Mouse (Mus musculus) neural tube, embryonic 14.5 days (tissue): ENCODE measurements around the gene Rhbg. TPM values are rescaled to one million over a fixed set of nuclear protein-coding genes. Genes with fewer than 3 reads are reported as not detected.

Experiments used
- ATAC-seq: fragments of 200-750 bp; cut with Nextera tagmentation; 2 replicates; pipeline ENCODE4 v1.8.0; 2017; ENCODE audit warnings: low read depth, mild to moderate bottlenecking, moderate TSS enrichment, moderate library complexity
- H3K27ac ChIP-seq: fragments of 300-500 bp; sonication (generic); 2 replicates; pipeline ENCODE4 v1.5.1; 2014; ENCODE audit warnings: low read depth, mild to moderate bottlenecking, control low read depth, low read length, moderate library complexity, mixed read lengths
- H3K27me3 ChIP-seq: fragments of 300-500 bp; sonication (generic); 2 replicates; pipeline ENCODE4 v1.6.1; 2014; ENCODE audit warnings: low read length; ENCODE audit not compliant: control insufficient read depth, insufficient read depth
- H3K36me3 ChIP-seq: fragments of 300-500 bp; sonication (generic); 2 replicates; pipeline ENCODE4 v1.6.1; 2014; ENCODE audit warnings: low read length, mixed read lengths; ENCODE audit not compliant: control insufficient read depth, insufficient read depth
- H3K4me1 ChIP-seq: fragments of 300-500 bp; sonication (generic); 2 replicates; pipeline ENCODE4 v1.6.1; 2014; ENCODE audit warnings: low read length; ENCODE audit not compliant: control insufficient read depth, insufficient read depth
- H3K4me2 ChIP-seq: fragments of 300-500 bp; sonication (generic); 2 replicates; pipeline ENCODE4 v1.6.1; 2014; ENCODE audit warnings: mild to moderate bottlenecking, low read depth, low read length, control low read depth
- H3K4me3 ChIP-seq: fragments of 300-500 bp; sonication (generic); 2 replicates; pipeline ENCODE4 v1.5.1; 2014; ENCODE audit warnings: low read depth, low read length, control low read depth, mixed read lengths
- H3K9ac ChIP-seq: fragments of 300-500 bp; sonication (generic); replicated peaks from 2 replicates; pipeline ENCODE4 v1.6.1; 2014; ENCODE audit warnings: low read depth, mild to moderate bottlenecking, control low read depth, low read length, mixed read lengths
- H3K9me3 ChIP-seq: fragments of 300-500 bp; sonication (generic); 2 replicates; pipeline ENCODE4 v1.6.1; 2016; ENCODE audit warnings: low read length; ENCODE audit not compliant: control insufficient read depth
- WGBS: fragments of 180-500 bp; shearing (Covaris S2); extraction: QIAGEN DNeasy Blood & Tissue Kit; methylation state at CpG from one replicate; pipeline ENCODE4 v1.1.7; 2014; 5-methylcytosine and 5-hydroxymethylcytosine counted together
- polyA plus RNA-seq: library from polyadenylated mRNA; unstranded; fragments of >200 nt; fragmentation: Nextera tagmentation; extraction: Ambion mirVana; gene quantifications from 2 replicates; pipeline ENCODE4 v1.2.1, GENCODE M21; 2014

Gene Rhbg
- polyA plus RNA-seq, 1 experiment from 2014 or later = 0.51 TPM

DNA sequence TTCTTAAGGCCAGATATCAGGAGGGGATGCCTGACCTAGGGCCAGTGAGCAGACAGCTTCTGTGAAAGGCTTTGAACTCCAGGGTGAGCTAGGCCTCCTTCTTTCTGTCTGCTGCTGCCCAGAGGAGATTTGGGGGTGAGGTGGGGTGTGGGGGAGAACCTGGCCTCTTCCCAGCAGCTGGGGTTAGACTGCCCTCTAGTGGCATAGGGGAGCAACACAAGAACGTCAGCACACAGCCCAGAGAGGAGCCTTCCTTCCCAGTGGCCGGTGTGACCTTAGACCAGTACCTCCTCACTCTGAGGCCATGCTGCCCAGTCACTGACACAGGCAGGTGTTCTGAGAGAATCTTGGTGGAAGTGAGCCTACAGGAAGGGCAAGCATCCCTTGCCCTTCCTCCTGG lies 10.4 kb downstream of the Rhbg start:
- H3K4me2 ChIP-seq = no peak overlapping the region
- WGBS = 7% methylated on average over 2 of the region's 2 CpGs
- peaks cover 13% of the 10 kb centered on the region for H3K4me1 ChIP-seq
- no peak overlapping the region for H3K4me3 ChIP-seq
- no peaks in the 10 kb centered on the region; the same call in 1 of the 2 replicates for H3K27me3 ChIP-seq
- H3K9me3 ChIP-seq = no peaks in the 10 kb centered on the region
- H3K27ac ChIP-seq = no peak overlapping the region
- H3K36me3 ChIP-seq = no peaks in the 10 kb centered on the region
- H3K9ac ChIP-seq = no peak overlapping the region; the same call in 1 of the 2 replicates
- ATAC-seq = no peak

DNA sequence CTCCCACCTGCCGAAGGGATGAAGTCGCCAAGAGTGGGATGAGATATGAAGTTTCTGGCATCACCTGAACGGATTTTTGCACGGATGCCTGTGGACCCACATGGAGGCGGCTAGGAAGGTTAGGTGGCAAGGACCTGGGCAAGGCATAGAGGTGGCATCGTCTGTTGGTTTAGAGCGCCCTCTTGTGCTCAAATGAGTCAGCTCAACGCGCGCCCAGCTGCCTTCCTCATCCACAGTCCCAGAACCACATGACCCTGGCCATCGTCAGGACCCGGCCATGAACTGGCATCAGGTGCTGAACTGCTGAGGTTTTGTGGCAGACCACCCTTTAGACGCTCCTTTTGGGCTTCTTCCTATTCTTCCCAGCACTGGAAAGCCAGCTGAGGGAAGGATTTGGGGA lies 12.0 kb downstream of the Rhbg start:
- Histone ChIP-seq H3K27me3 (no peaks in the 10 kb centered on the region; the same call in 1 of the 2 replicates), H3K9ac (no peak overlapping the region), H3K4me3 (no peak overlapping the region), H3K36me3 (no peaks in the 10 kb centered on the region), H3K4me1 (peaks cover 17% of the 10 kb centered on the region), H3K27ac (peak overlapping the region; percentile 78), H3K9me3 (no peaks in the 10 kb centered on the region), H3K4me2 (peak overlapping the region; percentile 9; the same call in 1 of the 2 replicates)
- WGBS = under 1% methylated on average over 13 of the region's 13 CpGs
- peak; percentile 42; the same call in 1 of the 2 replicates for ATAC-seq

DNA sequence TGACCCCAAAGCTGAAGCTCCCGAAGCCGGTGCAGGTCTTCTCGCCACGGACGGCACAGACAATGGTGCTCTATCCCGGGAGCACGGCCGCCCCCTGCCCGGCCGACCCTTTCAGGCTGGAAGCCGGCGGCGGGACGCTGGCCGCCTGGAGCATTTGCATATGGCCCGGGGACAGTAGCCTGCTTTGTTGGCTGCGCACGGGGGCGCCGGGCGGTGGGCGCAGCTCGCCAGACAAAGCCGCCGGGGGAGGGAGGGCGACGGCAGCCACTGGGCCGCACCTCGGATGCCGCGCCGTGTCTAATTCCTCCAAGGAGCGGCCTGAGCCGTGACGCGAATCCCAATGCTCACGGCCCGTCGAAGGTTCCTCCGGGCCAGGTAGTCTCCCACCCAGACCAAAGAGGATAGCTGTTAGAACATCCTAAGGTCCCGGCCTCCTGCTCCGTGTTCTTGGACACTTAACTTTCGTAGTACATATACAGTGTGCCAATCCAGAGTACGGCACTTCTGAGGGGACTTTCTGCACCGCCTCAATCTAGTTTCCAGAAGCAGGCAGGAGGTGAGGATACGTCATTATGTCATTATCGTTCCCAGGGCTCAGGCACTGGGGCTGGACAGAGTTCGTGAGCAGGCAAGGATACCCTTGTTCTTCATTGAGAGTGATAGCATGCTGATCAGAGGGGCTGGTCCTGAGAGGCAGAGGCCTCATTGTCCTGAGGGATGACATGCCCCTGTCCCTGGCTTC lies 13.3 kb downstream of the Rhbg start:
- H3K4me2 ChIP-seq = peak overlapping the region; percentile 41
- H3K36me3 ChIP-seq = no peaks in the 10 kb centered on the region
- no peak overlapping the region for H3K4me3 ChIP-seq
- WGBS = 2% methylated on average over 41 of the region's 48 CpGs
- peak overlapping the region; percentile 39 for H3K9ac ChIP-seq
- peak; percentile 30 for ATAC-seq
- H3K9me3 ChIP-seq = no peaks in the 10 kb centered on the region
- H3K27ac ChIP-seq = peak overlapping the region; percentile 78
- no peaks in the 10 kb centered on the region; the same call in 1 of the 2 replicates for H3K27me3 ChIP-seq
- peaks cover 17% of the 10 kb centered on the region for H3K4me1 ChIP-seq

DNA sequence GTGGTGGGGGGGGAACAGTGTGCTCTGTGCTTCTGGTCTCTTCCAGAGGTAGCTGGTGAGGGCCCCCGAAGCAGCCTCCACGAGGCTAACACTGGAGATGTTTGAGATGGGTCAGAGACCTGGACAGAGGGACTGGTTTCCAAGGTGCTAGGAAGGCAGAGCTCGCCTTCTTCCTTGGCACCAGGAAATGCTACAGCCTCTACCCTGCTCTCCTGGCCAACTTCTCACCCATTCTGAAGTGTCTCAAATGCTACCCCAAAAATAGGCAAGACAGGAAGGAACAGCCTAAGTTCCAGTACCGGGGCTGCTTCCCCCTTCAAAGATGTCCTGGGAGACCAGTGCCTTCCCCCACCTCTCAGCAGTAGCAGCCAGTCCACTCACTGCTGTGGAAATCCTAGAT lies 15.1 kb downstream of the Rhbg start:
- Histone ChIP-seq H3K4me3 (no peak overlapping the region), H3K27me3 (no peaks in the 10 kb centered on the region; the same call in 1 of the 2 replicates), H3K4me2 (no peak overlapping the region), H3K27ac (peak overlapping the region; percentile 78), H3K36me3 (no peaks in the 10 kb centered on the region), H3K9ac (0 out of 2 replicates have a peak overlapping the region, but pooled peaks have one; percentile 3), H3K9me3 (no peaks in the 10 kb centered on the region), H3K4me1 (peaks cover 17% of the 10 kb centered on the region)
- no peak for ATAC-seq
- 40% methylated on average over 4 of the region's 4 CpGs for WGBS

DNA sequence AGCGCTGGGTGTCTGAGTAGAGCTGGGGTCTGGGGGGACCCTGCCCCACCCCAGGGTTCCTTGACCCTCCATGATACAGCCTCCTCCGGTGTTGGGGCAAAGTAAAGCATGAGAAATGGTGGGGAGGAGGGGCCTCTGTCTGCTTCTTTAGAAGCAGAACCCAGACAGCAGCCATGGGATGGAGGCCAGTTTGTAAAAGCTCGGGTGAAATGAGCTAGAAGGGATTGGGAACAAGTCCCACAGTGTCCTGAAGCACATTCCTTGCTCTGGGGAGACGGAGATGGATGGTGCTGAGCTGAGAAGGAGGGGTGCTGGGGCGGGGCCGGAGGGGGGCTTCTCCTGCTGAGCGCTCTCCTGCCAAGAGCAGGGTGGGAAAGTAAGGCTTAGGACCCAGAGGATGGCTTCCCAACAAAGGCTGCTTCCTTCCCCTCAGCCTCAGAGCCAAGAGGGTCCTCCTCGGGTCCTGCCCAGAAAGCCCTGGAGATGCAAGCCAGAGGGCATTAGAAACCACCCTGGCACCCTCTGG lies 15.6 kb downstream of the Rhbg start:
- H3K4me3 ChIP-seq = no peak overlapping the region
- no peaks in the 10 kb centered on the region for H3K9me3 ChIP-seq
- no peaks in the 10 kb centered on the region for H3K36me3 ChIP-seq
- peaks cover 20% of the 10 kb centered on the region for H3K4me1 ChIP-seq
- H3K9ac ChIP-seq = 0 out of 2 replicates have a peak overlapping the region, but pooled peaks have one; percentile 3
- ATAC-seq = peak; percentile 70
- no peaks in the 10 kb centered on the region for H3K27me3 ChIP-seq
- H3K4me2 ChIP-seq = no peak overlapping the region
- peak overlapping the region; percentile 78 for H3K27ac ChIP-seq
- WGBS = 20% methylated on average over 8 of the region's 8 CpGs

DNA sequence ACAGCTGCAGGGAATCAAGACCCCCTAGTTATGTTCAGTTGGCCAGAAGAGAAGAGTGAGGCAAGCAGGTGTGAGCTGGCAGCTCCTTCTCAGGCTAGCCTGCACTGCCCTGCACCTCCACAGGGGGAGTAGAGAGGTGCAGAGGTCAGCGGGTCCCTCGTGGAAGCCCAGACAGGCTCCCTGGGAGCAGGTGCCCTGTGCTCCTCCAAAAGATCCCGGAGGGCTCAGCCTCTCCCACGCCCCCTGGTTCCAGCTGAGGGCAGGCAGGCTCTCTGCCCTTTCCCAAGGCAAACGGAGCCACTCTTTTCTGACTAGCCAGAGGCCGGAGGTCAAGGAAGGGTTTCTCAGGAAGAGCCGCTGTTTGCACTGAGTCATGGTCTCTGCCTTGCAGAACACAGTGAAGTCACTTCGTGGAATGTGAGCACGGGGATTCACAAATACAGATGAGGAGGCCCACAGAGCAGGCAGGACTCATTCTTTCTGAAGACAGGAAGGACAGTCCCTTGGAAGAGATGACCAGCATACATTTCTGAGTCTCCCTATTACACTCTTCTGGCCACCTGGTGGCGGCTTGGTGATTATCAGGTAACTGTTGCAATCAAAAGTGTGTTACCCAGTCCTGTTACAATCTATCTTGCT lies 16.8 kb downstream of the Rhbg start:
- no peaks in the 10 kb centered on the region for H3K27me3 ChIP-seq
- H3K36me3 ChIP-seq = no peaks in the 10 kb centered on the region
- H3K4me2 ChIP-seq = no peak overlapping the region
- ATAC-seq = no peak
- H3K9ac ChIP-seq = 0 out of 2 replicates have a peak overlapping the region, but pooled peaks have one; percentile 17
- H3K9me3 ChIP-seq = no peaks in the 10 kb centered on the region
- no peak overlapping the region for H3K4me3 ChIP-seq
- peak overlapping the region; percentile 78 for H3K27ac ChIP-seq
- WGBS = 7% methylated on average over 10 of the region's 10 CpGs
- H3K4me1 ChIP-seq = peaks cover 17% of the 10 kb centered on the region

DNA sequence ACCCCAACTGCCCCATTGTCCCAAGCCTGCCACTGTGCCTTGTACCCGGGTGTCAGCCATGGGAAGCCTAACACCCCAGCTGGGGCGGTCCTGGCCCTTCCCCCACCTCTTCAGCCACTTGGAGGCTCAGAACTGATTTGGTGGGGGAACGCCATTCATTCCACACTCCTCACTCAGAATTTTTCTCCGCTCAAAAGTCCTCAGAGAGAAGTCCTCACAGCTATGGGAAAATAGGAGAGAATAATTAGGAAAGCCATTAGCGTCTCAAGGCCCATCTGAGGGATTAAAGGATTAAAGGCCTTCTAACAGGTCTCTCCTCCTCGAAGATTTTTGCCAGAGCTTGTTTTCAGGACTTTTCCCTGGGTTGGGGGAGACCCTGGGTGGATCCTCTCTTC lies 17.4 kb downstream of the Rhbg start:
- ATAC-seq = no peak
- peaks cover 18% of the 10 kb centered on the region for H3K4me1 ChIP-seq
- H3K4me3 ChIP-seq = no peak overlapping the region
- H3K4me2 ChIP-seq = no peak overlapping the region
- H3K36me3 ChIP-seq = no peaks in the 10 kb centered on the region
- H3K27ac ChIP-seq = peak overlapping the region; percentile 78; the same call in 1 of the 2 replicates
- WGBS = 24% methylated on average over 6 of the region's 6 CpGs
- H3K9me3 ChIP-seq = no peaks in the 10 kb centered on the region
- no peak overlapping the region for H3K9ac ChIP-seq
- no peaks in the 10 kb centered on the region for H3K27me3 ChIP-seq

DNA sequence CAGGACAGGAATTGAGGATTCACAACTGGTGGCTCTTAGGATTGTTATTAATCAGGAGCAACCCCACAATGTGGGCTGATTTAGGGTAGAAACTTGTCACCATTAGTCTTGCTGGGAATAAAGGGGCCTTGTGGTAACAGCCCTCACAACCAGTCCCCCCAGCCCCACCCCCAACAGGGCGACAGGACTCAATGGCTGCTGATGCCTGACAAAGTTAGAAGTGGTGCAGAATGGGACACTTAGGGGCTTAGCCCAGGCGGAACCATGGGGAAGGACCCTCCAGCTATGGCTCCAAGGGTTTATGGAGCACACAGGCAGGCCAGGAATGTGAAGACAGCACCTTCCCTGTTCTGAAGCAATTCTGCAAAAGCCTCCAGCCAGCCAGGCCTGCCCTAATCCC lies 18.9 kb downstream of the Rhbg start:
- H3K4me3 ChIP-seq = no peak overlapping the region
- no peaks in the 10 kb centered on the region for H3K9me3 ChIP-seq
- H3K9ac ChIP-seq = no peak overlapping the region
- H3K4me2 ChIP-seq = no peak overlapping the region
- 27% methylated on average over 2 of the region's 2 CpGs for WGBS
- peaks cover 26% of the 10 kb centered on the region; the same call in 1 of the 2 replicates for H3K4me1 ChIP-seq
- no peaks in the 10 kb centered on the region for H3K27me3 ChIP-seq
- peak overlapping the region; percentile 76 for H3K27ac ChIP-seq
- no peak for ATAC-seq
- H3K36me3 ChIP-seq = no peaks in the 10 kb centered on the region

DNA sequence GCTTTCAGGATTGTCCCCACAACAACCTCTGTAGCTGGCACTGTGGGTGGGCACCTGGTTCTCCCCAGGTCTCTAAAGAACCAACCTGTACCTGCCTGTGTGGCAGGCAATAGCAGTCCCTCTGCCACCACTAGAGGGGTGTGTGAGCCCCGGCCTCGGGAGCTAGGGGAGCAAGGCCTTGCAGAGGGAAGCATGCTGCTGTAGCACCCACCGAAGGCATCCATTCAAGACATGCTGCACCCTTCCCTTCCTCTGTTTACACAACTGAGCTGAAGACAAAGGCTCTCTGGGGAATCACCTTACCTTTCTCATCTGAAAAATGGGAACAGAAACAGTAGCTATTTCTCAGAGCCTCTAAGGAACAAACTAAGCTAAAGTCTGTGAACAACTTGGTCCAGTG lies 19.3 kb downstream of the Rhbg start:
- H3K9me3 ChIP-seq = no peaks in the 10 kb centered on the region
- H3K36me3 ChIP-seq = peaks cover 1% of the 10 kb centered on the region; the same call in 1 of the 2 replicates
- no peak overlapping the region for H3K4me2 ChIP-seq
- no peaks in the 10 kb centered on the region for H3K27me3 ChIP-seq
- peak overlapping the region; percentile 76 for H3K27ac ChIP-seq
- WGBS = 2% methylated on average over 3 of the region's 3 CpGs
- no peak for ATAC-seq
- H3K4me3 ChIP-seq = no peak overlapping the region
- H3K9ac ChIP-seq = no peak overlapping the region
- peaks cover 30% of the 10 kb centered on the region; the same call in 1 of the 2 replicates for H3K4me1 ChIP-seq
